Mouse (Mus musculus): ENCODE measurements at regions not wholly inside any gene's neighbourhood (a gene's known extent, or its start where the extent isn't known, plus 50 kb on each side); places are given as distances from the start of the nearest gene placed in this dataset.

GRCm38 (mm10) chr8:87202639-87203160 lies 269.7 kb downstream of the Cbln1 start:
- 77% methylated on average over 7 of the region's 7 CpGs for WGBS
- no peak overlapping the region for H3K27ac ChIP-seq (replicated peaks in 1 of 2; ENCODE audit: control insufficient read depth in 1 of 2, insufficient read depth in 1 of 2, low read depth in 2 of 2, low read length in 2 of 2)

GRCm38 (mm10) chr8:87199461-87200131 lies 272.8 kb downstream of the Cbln1 start:
- H3K27ac ChIP-seq (replicated peaks in 1 of 2; ENCODE audit: control insufficient read depth in 1 of 2, insufficient read depth in 1 of 2, low read depth in 2 of 2, low read length in 2 of 2) = no peak overlapping the region
- H3K9ac ChIP-seq (ENCODE audit: low read length) = no peak overlapping the region
- H3K4me1 ChIP-seq (ENCODE audit: control insufficient read depth in 2 of 2, insufficient read depth in 2 of 2, low read length in 2 of 2) = peaks cover 10 to 15% of the 10 kb centered on the region in 2 experiments
- H3K9me3 ChIP-seq (ENCODE audit: control insufficient read depth, low read length) = no peaks in the 10 kb centered on the region
- H3K4me2 ChIP-seq (ENCODE audit: low read length) = 0 out of 2 replicates have a peak overlapping the region, but pooled peaks have one; percentile 8
- peak; percentile 38; the same call in 1 of the 2 replicates for ATAC-seq (ENCODE audit: insufficient number of reproducible peaks, insufficient read depth, low FRiP score, low read depth)
- 5% methylated on average over 8 of the region's 8 CpGs for WGBS
- no peaks in the 10 kb centered on the region for H3K27me3 ChIP-seq (ENCODE audit: control insufficient read depth, insufficient read depth, low read length)
- H3K36me3 ChIP-seq (ENCODE audit: control insufficient read depth, insufficient read depth, low read length) = no peaks in the 10 kb centered on the region
- no peak overlapping the region for H3K4me3 ChIP-seq (ENCODE audit: control insufficient read depth in 1 of 2, insufficient read depth in 1 of 2, low read depth in 1 of 2, low read length in 2 of 2)

More at GRCm38 (mm10) chr8:87202639-87203160, 269.7 kb downstream of the Cbln1 start:
- Histone ChIP-seq H3K4me2 (ENCODE audit: low read length) (no peak overlapping the region), H3K36me3 (ENCODE audit: control insufficient read depth, insufficient read depth, low read length) (no peaks in the 10 kb centered on the region), H3K9me3 (ENCODE audit: control insufficient read depth, low read length) (no peaks in the 10 kb centered on the region), H3K27me3 (ENCODE audit: control insufficient read depth, insufficient read depth, low read length) (no peaks in the 10 kb centered on the region), H3K9ac (ENCODE audit: low read length) (no peak overlapping the region), H3K4me1 (ENCODE audit: control insufficient read depth in 2 of 2, insufficient read depth in 2 of 2, low read length in 2 of 2) (peaks cover 10 to 15% of the 10 kb centered on the region in 2 experiments), H3K4me3 (ENCODE audit: control insufficient read depth in 1 of 2, insufficient read depth in 1 of 2, low read depth in 1 of 2, low read length in 2 of 2) (no peak overlapping the region)
- ATAC-seq (ENCODE audit: insufficient number of reproducible peaks, insufficient read depth, low FRiP score, low read depth) = no peak

GRCm38 (mm10) chr8:87197867-87198536 lies 274.4 kb downstream of the Cbln1 start:
- no peak for ATAC-seq (ENCODE audit: insufficient number of reproducible peaks, insufficient read depth, low FRiP score, low read depth)
- H3K27me3 ChIP-seq (ENCODE audit: control insufficient read depth, insufficient read depth, low read length) = no peaks in the 10 kb centered on the region
- 36% methylated on average over 8 of the region's 8 CpGs for WGBS
- peaks cover 10 to 15% of the 10 kb centered on the region in 2 experiments for H3K4me1 ChIP-seq (ENCODE audit: control insufficient read depth in 2 of 2, insufficient read depth in 2 of 2, low read length in 2 of 2)
- H3K4me3 ChIP-seq (ENCODE audit: control insufficient read depth in 1 of 2, insufficient read depth in 1 of 2, low read depth in 1 of 2, low read length in 2 of 2) = no peak overlapping the region
- no peak overlapping the region for H3K4me2 ChIP-seq (ENCODE audit: low read length)
- H3K9me3 ChIP-seq (ENCODE audit: control insufficient read depth, low read length) = no peaks in the 10 kb centered on the region
- H3K9ac ChIP-seq (ENCODE audit: low read length) = no peak overlapping the region
- H3K27ac ChIP-seq (replicated peaks in 1 of 2; ENCODE audit: control insufficient read depth in 1 of 2, insufficient read depth in 1 of 2, low read depth in 2 of 2, low read length in 2 of 2) = no peak overlapping the region
- H3K36me3 ChIP-seq (ENCODE audit: control insufficient read depth, insufficient read depth, low read length) = no peaks in the 10 kb centered on the region

- Histone ChIP-seq H3K4me2 (ENCODE audit: low read length) (no peak overlapping the region), H3K9ac (ENCODE audit: low read length) (no peak overlapping the region), H3K27me3 (ENCODE audit: control insufficient read depth, insufficient read depth, low read length) (no peaks in the 10 kb centered on the region), H3K9me3 (ENCODE audit: control insufficient read depth, low read length) (no peaks in the 10 kb centered on the region), H3K36me3 (ENCODE audit: control insufficient read depth, insufficient read depth, low read length) (no peaks in the 10 kb centered on the region), H3K4me1 (ENCODE audit: control insufficient read depth in 2 of 2, insufficient read depth in 2 of 2, low read length in 2 of 2) (peaks cover 10 to 15% of the 10 kb centered on the region in 2 experiments), H3K4me3 (ENCODE audit: control insufficient read depth in 1 of 2, insufficient read depth in 1 of 2, low read depth in 1 of 2, low read length in 2 of 2) (no peak overlapping the region), H3K27ac (replicated peaks in 1 of 2; ENCODE audit: control insufficient read depth in 1 of 2, insufficient read depth in 1 of 2, low read depth in 2 of 2, low read length in 2 of 2) (no peak overlapping the region)
- ATAC-seq (ENCODE audit: insufficient number of reproducible peaks, insufficient read depth, low FRiP score, low read depth) = no peak
- 54% methylated on average over 5 of the region's 5 CpGs for WGBS
Measured at GRCm38 (mm10) chr8:87197000-87197399, 275.4 kb downstream of the Cbln1 start.

GRCm38 (mm10) chr8:87196050-87196449 lies 276.4 kb downstream of the Cbln1 start:
- H3K4me1 ChIP-seq (ENCODE audit: control insufficient read depth in 2 of 2, insufficient read depth in 2 of 2, low read length in 2 of 2) = peaks cover 10 to 15% of the 10 kb centered on the region in 2 experiments
- H3K9ac ChIP-seq (ENCODE audit: low read length) = no peak overlapping the region
- H3K36me3 ChIP-seq (ENCODE audit: control insufficient read depth, insufficient read depth, low read length) = no peaks in the 10 kb centered on the region
- no peak for ATAC-seq (ENCODE audit: insufficient number of reproducible peaks, insufficient read depth, low FRiP score, low read depth)
- no peak overlapping the region for H3K4me2 ChIP-seq (ENCODE audit: low read length)
- H3K4me3 ChIP-seq (ENCODE audit: control insufficient read depth in 1 of 2, insufficient read depth in 1 of 2, low read depth in 1 of 2, low read length in 2 of 2) = no peak overlapping the region
- no peaks in the 10 kb centered on the region for H3K9me3 ChIP-seq (ENCODE audit: control insufficient read depth, low read length)
- H3K27ac ChIP-seq (replicated peaks in 1 of 2; ENCODE audit: control insufficient read depth in 1 of 2, insufficient read depth in 1 of 2, low read depth in 2 of 2, low read length in 2 of 2) = no peak overlapping the region
- H3K27me3 ChIP-seq (ENCODE audit: control insufficient read depth, insufficient read depth, low read length) = no peaks in the 10 kb centered on the region
- 64% methylated on average over 5 of the region's 5 CpGs for WGBS

GRCm38 (mm10) chr8:87189791-87190385 lies 282.5 kb downstream of the Cbln1 start:
- H3K27me3 ChIP-seq (ENCODE audit: control insufficient read depth, insufficient read depth, low read length) = no peaks in the 10 kb centered on the region
- 90% methylated on average over 13 of the region's 13 CpGs for WGBS
- no peak for ATAC-seq (ENCODE audit: insufficient number of reproducible peaks, insufficient read depth, low FRiP score, low read depth)

GRCm38 (mm10) chr8:87182888-87183287 lies 289.5 kb downstream of the Cbln1 start:
- ATAC-seq (ENCODE audit: insufficient number of reproducible peaks, insufficient read depth, low FRiP score, low read depth) = no peak
- H3K4me2 ChIP-seq (ENCODE audit: low read length) = no peak overlapping the region
- no peak overlapping the region for H3K27ac ChIP-seq (replicated peaks in 1 of 2; ENCODE audit: control insufficient read depth in 1 of 2, insufficient read depth in 1 of 2, low read depth in 2 of 2, low read length in 2 of 2)
- H3K9me3 ChIP-seq (ENCODE audit: control insufficient read depth, low read length) = no peaks in the 10 kb centered on the region
- WGBS = 55% methylated on average over 4 of the region's 4 CpGs
- H3K4me1 ChIP-seq (ENCODE audit: control insufficient read depth in 2 of 2, insufficient read depth in 2 of 2, low read length in 2 of 2) = no peaks in the 10 kb centered on the region
- no peaks in the 10 kb centered on the region for H3K36me3 ChIP-seq (ENCODE audit: control insufficient read depth, insufficient read depth, low read length)
- H3K4me3 ChIP-seq (ENCODE audit: control insufficient read depth in 1 of 2, insufficient read depth in 1 of 2, low read depth in 1 of 2, low read length in 2 of 2) = no peak overlapping the region
- no peak overlapping the region for H3K9ac ChIP-seq (ENCODE audit: low read length)
- no peaks in the 10 kb centered on the region for H3K27me3 ChIP-seq (ENCODE audit: control insufficient read depth, insufficient read depth, low read length)

More at GRCm38 (mm10) chr8:87189791-87190385, 282.5 kb downstream of the Cbln1 start:
- Histone ChIP-seq H3K9ac (ENCODE audit: low read length) (no peak overlapping the region), H3K4me2 (ENCODE audit: low read length) (no peak overlapping the region), H3K4me1 (ENCODE audit: control insufficient read depth in 2 of 2, insufficient read depth in 2 of 2, low read length in 2 of 2) (no peaks in the 10 kb centered on the region), H3K4me3 (ENCODE audit: control insufficient read depth in 1 of 2, insufficient read depth in 1 of 2, low read depth in 1 of 2, low read length in 2 of 2) (no peak overlapping the region), H3K36me3 (ENCODE audit: control insufficient read depth, insufficient read depth, low read length) (no peaks in the 10 kb centered on the region), H3K27ac (replicated peaks in 1 of 2; ENCODE audit: control insufficient read depth in 1 of 2, insufficient read depth in 1 of 2, low read depth in 2 of 2, low read length in 2 of 2) (no peak overlapping the region), H3K9me3 (ENCODE audit: control insufficient read depth, low read length) (no peaks in the 10 kb centered on the region)

All from heart, embryonic 14.5 days (tissue).